Mouse (Mus musculus) heart, postnatal 25 days (tissue): ENCODE data around the gene Brca2. TPM values are rescaled to one million over a fixed set of nuclear protein-coding genes. Genes with fewer than 3 reads are reported as not detected.

Experiments used
- total RNA-seq, 2 experiments: library from RNA; stranded (reverse); gene quantifications; 2 replicates each; pipeline ENCODE4 v1.2.3; 2021

Brca2 gene
- total RNA-seq, 2 experiments from 2014 or later = 2.5 to 2.8 TPM

Other genes with a start within 250 kb of the Brca2 start
- gene Zar1l, start 4.5 kb upstream of the Brca2 start, total RNA-seq = not detected
- 1 to 10 TPM; 3.1 TPM for gene N4bp2l1, start 74.6 kb downstream of the Brca2 start, total RNA-seq
- 10 to 100 TPM; 41.8 to 44.1 TPM for gene N4bp2l2, start 143.6 kb downstream of the Brca2 start, total RNA-seq
- 10 to 100 TPM; 15.7 to 18.0 TPM for gene Pds5b, start 151.1 kb downstream of the Brca2 start, total RNA-seq